Mouse (Mus musculus): ENCODE measurements around the gene Lrrc56. TPM values are rescaled to one million over a fixed set of nuclear protein-coding genes. Genes with fewer than 3 reads are reported as not detected.
A peak's percentile ranks its signal among the peaks of the same experiment; 100 is the strongest.
"Not testable (repeated sequence)": the region's sequence is repeated elsewhere in the genome, so short reads cannot be mapped to it uniquely, and the experiment has no call there.

The Lrrc56 gene
- polyA plus RNA-seq, 1 experiment from 2014 or later: 4.1 TPM

DNA sequence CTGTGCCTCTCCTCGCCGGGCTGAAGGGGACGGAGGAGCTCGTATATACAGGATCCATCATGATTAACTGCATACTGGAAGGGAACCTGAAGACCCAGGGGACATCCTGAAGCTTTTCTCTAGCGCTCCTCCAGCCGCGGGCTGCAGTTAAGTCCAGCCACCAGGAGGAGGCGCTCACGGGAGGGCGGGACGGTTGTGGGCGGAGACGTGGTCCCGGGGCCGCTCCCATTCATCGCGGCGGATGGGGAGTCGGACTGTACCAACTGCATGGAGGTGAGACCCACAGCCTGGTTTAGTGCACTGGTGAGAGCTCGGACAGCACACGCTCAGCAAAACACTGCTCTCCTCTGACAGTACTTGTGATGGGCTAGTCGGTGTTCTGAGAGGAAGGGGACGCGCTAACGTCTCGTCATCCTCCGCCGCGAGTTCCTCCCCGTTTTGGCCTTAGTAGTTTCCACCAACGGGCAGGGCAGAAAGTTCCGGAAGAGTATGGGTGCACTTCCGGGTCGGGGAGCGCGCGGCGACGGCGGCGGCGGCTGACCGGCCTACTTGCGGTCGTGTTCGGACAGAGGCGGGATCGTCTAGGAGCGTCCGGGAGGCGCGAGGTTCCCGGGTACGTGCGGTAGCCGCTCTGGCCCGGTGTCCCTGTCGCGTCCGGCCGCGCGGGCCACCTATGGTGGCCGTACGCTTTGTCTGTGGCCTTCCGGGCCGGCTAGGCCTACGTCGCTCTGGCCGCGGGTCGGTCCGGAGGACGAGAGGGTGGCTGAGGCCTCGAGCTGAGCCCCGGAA, 34.5 kb downstream of the Lrrc56 start, which contains the start of gene Phrf1:
TSS of gene Phrf1 (plus strand) at position 506 of the 789 bp plus-strand sequence.
- Histone ChIP-seq H3K4me3 (ENCODE audit: low read length) (peak within 1 kb of the TSS; percentile 98), H3K9me3 (replicated peaks; ENCODE audit: control insufficient read depth, low read length) (no peaks in the 10 kb centered on the region), H3K27ac (ENCODE audit: low read length) (peak within 1 kb of the TSS; percentile 90), H3K4me1 (ENCODE audit: control insufficient read depth, insufficient read depth, low read length) (peaks cover 13% of the 10 kb centered on the region), H3K27me3 (ENCODE audit: control insufficient read depth, insufficient read depth, low read length) (no peaks in the 10 kb centered on the region), H3K36me3 (ENCODE audit: control insufficient read depth, insufficient read depth) (peaks cover 18% of the 10 kb centered on the region), H3K4me2 (ENCODE audit: low read depth, low read length) (peak within 1 kb of the TSS; percentile 93), H3K9ac (ENCODE audit: low read length) (peak within 1 kb of the TSS; percentile 98)
- WGBS: under 1% methylated on average over 76 of the region's 76 CpGs
- ATAC-seq (replicated peaks; ENCODE audit: extremely low read depth, insufficient read depth, low FRiP score): peak; percentile 88

DNA sequence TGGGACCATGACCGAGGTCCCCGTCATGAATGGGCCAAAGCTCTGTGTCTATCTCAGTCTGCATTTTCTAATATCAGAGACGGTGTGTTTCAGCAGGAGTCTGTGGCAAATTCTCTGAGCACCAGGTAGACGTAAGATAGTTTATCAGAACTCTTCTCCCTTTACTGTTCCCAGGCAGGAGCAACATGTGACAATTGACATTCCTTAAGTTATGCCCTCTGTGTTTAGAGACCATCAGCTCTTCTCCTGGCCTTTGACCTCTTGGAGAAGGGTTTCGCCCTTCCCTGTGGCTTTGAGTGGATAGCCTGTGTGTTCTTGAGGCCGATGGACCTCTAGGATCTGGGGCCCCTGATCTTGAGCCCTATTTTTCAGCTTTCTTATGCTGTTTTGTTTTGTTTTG, 35.7 kb downstream of the Lrrc56 start:
- no peak for ATAC-seq (replicated peaks; ENCODE audit: extremely low read depth, insufficient read depth, low FRiP score)
- H3K9ac ChIP-seq (ENCODE audit: low read length): peak overlapping the region; percentile 98
- H3K4me1 ChIP-seq (ENCODE audit: control insufficient read depth, insufficient read depth, low read length): peaks cover 13% of the 10 kb centered on the region
- WGBS: 45% methylated on average over 6 of the region's 6 CpGs
- peaks cover 27% of the 10 kb centered on the region for H3K36me3 ChIP-seq (ENCODE audit: control insufficient read depth, insufficient read depth)
- no peak overlapping the region for H3K27ac ChIP-seq (ENCODE audit: low read length)
- no peaks in the 10 kb centered on the region for H3K9me3 ChIP-seq (replicated peaks; ENCODE audit: control insufficient read depth, low read length)
- H3K27me3 ChIP-seq (ENCODE audit: control insufficient read depth, insufficient read depth, low read length): no peaks in the 10 kb centered on the region
- peak overlapping the region; percentile 93 for H3K4me2 ChIP-seq (ENCODE audit: low read depth, low read length)
- H3K4me3 ChIP-seq (ENCODE audit: low read length): peak overlapping the region; percentile 98

DNA sequence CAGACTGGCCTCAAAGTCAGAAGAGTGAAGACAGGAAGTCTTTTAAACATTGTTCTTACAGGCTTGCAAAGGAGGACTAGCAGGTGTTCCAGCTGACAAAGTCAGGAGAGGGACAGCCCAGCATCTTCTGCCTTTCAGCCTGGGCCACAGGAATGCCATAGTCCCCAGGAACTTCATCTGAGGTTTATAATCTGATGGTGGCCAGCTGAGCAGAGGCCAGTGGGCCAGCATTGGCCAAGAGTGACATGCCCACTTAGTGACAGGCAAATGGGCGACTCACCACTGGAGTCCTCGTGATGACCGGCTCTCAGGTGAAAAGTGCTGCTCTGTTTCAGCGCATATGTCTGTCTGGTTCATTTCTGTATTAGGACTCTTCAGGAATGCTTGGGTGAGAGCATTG, 36.6 kb downstream of the Lrrc56 start:
- WGBS: 86% methylated on average over 4 of the region's 4 CpGs
- Histone ChIP-seq H3K27me3 (ENCODE audit: control insufficient read depth, insufficient read depth, low read length) (no peaks in the 10 kb centered on the region), H3K9me3 (replicated peaks; ENCODE audit: control insufficient read depth, low read length) (no peaks in the 10 kb centered on the region), H3K36me3 (ENCODE audit: control insufficient read depth, insufficient read depth) (peaks cover 32% of the 10 kb centered on the region), H3K27ac (ENCODE audit: low read length) (no peak overlapping the region), H3K4me2 (ENCODE audit: low read depth, low read length) (0 out of 2 replicates have a peak overlapping the region, but pooled peaks have one; percentile 6), H3K4me3 (ENCODE audit: low read length) (no peak overlapping the region), H3K4me1 (ENCODE audit: control insufficient read depth, insufficient read depth, low read length) (peaks cover 13% of the 10 kb centered on the region), H3K9ac (ENCODE audit: low read length) (no peak overlapping the region)
- ATAC-seq (replicated peaks; ENCODE audit: extremely low read depth, insufficient read depth, low FRiP score): no peak

DNA sequence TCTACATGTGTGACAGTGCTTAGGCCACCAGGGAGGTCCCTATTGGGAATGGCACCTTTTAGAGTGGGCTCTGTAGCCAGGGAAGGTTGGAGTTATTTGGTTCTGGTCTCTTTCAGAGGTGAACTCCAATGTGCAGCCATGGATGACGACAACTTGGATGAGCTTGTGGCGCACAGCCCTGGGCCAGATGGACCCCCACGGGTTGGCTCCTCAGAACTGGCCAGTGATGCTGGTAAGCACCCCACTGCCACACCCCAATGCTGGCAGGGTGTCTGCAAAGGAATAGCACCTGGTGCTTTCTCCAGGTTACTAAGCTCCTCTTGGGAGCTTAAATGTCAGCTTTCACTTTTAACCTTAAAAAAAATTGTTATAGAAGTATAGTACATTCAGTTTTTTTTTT, 37.2 kb downstream of the Lrrc56 start:
- ATAC-seq (replicated peaks; ENCODE audit: extremely low read depth, insufficient read depth, low FRiP score): no peak
- peaks cover 13% of the 10 kb centered on the region for H3K4me1 ChIP-seq (ENCODE audit: control insufficient read depth, insufficient read depth, low read length)
- WGBS: 85% methylated on average over 3 of the region's 3 CpGs
- peaks cover 34% of the 10 kb centered on the region for H3K36me3 ChIP-seq (ENCODE audit: control insufficient read depth, insufficient read depth)
- H3K27ac ChIP-seq (ENCODE audit: low read length): no peak overlapping the region
- no peaks in the 10 kb centered on the region for H3K27me3 ChIP-seq (ENCODE audit: control insufficient read depth, insufficient read depth, low read length)
- no peak overlapping the region for H3K9ac ChIP-seq (ENCODE audit: low read length)
- no peaks in the 10 kb centered on the region for H3K9me3 ChIP-seq (replicated peaks; ENCODE audit: control insufficient read depth, low read length)
- H3K4me2 ChIP-seq (ENCODE audit: low read depth, low read length): no peak overlapping the region
- H3K4me3 ChIP-seq (ENCODE audit: low read length): no peak overlapping the region

DNA sequence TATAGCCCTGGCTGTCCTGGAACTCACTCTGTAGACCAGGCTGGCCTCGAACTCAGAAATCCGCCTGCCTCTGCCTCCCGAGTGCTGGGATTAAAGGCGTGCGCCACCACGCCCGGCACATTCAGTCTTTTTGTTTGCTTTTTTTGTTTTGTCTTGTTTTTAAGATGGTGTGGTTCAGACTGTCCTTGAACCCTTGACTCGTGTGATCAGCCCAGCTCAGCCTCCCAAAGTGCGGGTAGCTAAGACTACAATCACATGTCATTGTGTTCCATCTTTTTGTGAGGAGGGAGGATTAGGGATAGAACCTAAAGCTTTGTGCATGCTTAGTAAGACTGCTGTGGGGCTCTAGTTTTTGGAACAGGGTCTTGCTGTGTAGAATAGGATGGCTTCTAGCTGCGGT, 37.6 kb downstream of the Lrrc56 start:
- Histone ChIP-seq H3K36me3 (ENCODE audit: control insufficient read depth, insufficient read depth) (peaks cover 37% of the 10 kb centered on the region), H3K27ac (ENCODE audit: low read length) (no peak overlapping the region), H3K9ac (ENCODE audit: low read length) (no peak overlapping the region), H3K9me3 (replicated peaks; ENCODE audit: control insufficient read depth, low read length) (no peaks in the 10 kb centered on the region), H3K4me2 (ENCODE audit: low read depth, low read length) (no peak overlapping the region), H3K27me3 (ENCODE audit: control insufficient read depth, insufficient read depth, low read length) (no peaks in the 10 kb centered on the region), H3K4me3 (ENCODE audit: low read length) (no peak overlapping the region), H3K4me1 (ENCODE audit: control insufficient read depth, insufficient read depth, low read length) (peaks cover 13% of the 10 kb centered on the region)
- WGBS: 91% methylated on average over 10 of the region's 10 CpGs
- no peak for ATAC-seq (replicated peaks; ENCODE audit: extremely low read depth, insufficient read depth, low FRiP score)

DNA sequence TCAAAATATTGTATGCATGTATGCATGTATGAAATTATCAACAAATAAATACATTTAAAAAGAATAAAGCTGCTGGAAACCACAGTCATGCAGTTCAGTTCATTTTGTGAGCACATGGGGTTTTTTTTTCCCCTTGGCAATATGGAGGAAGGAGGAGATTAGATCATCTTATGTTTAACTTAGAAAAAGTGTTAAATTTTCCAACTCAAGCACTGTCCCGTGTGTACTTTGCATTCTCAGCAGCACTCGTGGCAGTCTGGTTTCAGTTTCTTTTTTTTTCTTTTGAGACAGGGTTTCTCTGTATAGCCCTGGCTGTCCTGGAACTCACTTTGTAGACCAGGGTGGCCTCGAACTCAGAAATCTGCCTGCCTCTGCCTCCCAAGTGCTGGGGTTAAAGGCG, 56.5 kb downstream of the Lrrc56 start:
- H3K27me3 ChIP-seq (ENCODE audit: control insufficient read depth, insufficient read depth, low read length); ATAC-seq (replicated peaks; ENCODE audit: extremely low read depth, insufficient read depth, low FRiP score); H3K4me2 ChIP-seq (ENCODE audit: low read depth, low read length); H3K27ac ChIP-seq (ENCODE audit: low read length); H3K9me3 ChIP-seq (replicated peaks; ENCODE audit: control insufficient read depth, low read length); H3K4me1 ChIP-seq (ENCODE audit: control insufficient read depth, insufficient read depth, low read length); H3K4me3 ChIP-seq (ENCODE audit: low read length); H3K9ac ChIP-seq (ENCODE audit: low read length): not testable (repeated sequence)
- WGBS: 74% methylated on average over 4 of the region's 4 CpGs
- H3K36me3 ChIP-seq (ENCODE audit: control insufficient read depth, insufficient read depth): peaks cover 67% of the 10 kb centered on the region

DNA sequence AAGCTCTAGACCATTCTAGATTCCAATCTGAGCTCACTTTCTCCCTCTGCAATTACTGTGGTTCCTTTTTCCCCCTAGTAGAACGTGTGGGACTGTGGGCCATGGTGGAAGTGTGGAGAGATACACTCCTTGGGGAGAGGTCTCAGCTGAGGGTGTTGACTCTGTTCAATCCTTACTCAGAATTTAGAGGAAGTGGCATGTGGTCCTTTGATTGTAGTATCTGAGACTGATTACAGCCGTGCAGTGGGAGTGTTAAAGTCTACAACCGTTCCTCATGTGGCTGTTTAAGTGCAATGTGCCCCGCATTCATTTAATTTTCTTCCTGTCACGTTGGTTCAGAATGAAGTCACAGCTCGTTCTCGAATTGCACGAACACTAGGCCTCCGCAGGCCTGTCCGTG, 62.2 kb downstream of the Lrrc56 start:
- Histone ChIP-seq H3K36me3 (ENCODE audit: control insufficient read depth, insufficient read depth) (peaks cover 78% of the 10 kb centered on the region), H3K4me2 (ENCODE audit: low read depth, low read length) (no peak overlapping the region), H3K27ac (ENCODE audit: low read length) (no peak overlapping the region), H3K9me3 (replicated peaks; ENCODE audit: control insufficient read depth, low read length) (no peaks in the 10 kb centered on the region), H3K27me3 (ENCODE audit: control insufficient read depth, insufficient read depth, low read length) (no peaks in the 10 kb centered on the region), H3K4me1 (ENCODE audit: control insufficient read depth, insufficient read depth, low read length) (no peaks in the 10 kb centered on the region), H3K9ac (ENCODE audit: low read length) (no peak overlapping the region), H3K4me3 (ENCODE audit: low read length) (no peak overlapping the region)
- no peak for ATAC-seq (replicated peaks; ENCODE audit: extremely low read depth, insufficient read depth, low FRiP score)
- WGBS: 84% methylated on average over 10 of the region's 10 CpGs

MicroRNAs encoded within 50 kb of the gene (microRNA counts, 519-probe panel; counts per million panel counts)
- microRNA mmu-miR-210: 3,372 counts per million, percentile 87 among the panel's probes with 10 or more counts

Small RNA genes lying within 50 kb of the gene (microRNA-seq; reads per million reads assigned to microRNA genes)
- gene Mir210: 990 reads per million, percentile 79 among the genes with 10 or more reads in this experiment

Other genes with a start within 250 kb of the Lrrc56 start
- 1.3 and 1.6 TPM in 2 replicates for gene Ifitm5, start 243.9 kb upstream of the Lrrc56 start, polyA plus RNA-seq (2015; fragmentation: Nextera tagmentation; extraction: Ambion mirVana)
- gene Gm45717, start 238.2 kb upstream of the Lrrc56 start, polyA plus RNA-seq (2015; fragmentation: Nextera tagmentation; extraction: Ambion mirVana): 0.66 TPM in 1 of 2 replicates, not detected in the other
- 525 and 571 TPM in 2 replicates for gene Ifitm2, start 238.2 kb upstream of the Lrrc56 start, polyA plus RNA-seq (2015; fragmentation: Nextera tagmentation; extraction: Ambion mirVana)
- gene Ifitm1, start 226.9 kb upstream of the Lrrc56 start, polyA plus RNA-seq (2015; fragmentation: Nextera tagmentation; extraction: Ambion mirVana): 24.0 and 34.8 TPM in 2 replicates
- 157 and 218 TPM in 2 replicates for gene Ifitm3, start 183.4 kb upstream of the Lrrc56 start, polyA plus RNA-seq (2015; fragmentation: Nextera tagmentation; extraction: Ambion mirVana)
- gene Ifitm6, start 176.2 kb upstream of the Lrrc56 start, polyA plus RNA-seq (2015; fragmentation: Nextera tagmentation; extraction: Ambion mirVana): 1.0 and 1.3 TPM in 2 replicates
- gene Gm17387, start 165.0 kb upstream of the Lrrc56 start, polyA plus RNA-seq (2015; fragmentation: Nextera tagmentation; extraction: Ambion mirVana): not detected in 2 replicates
- 0.54 and 0.97 TPM in 2 replicates for gene B4galnt4, start 133.1 kb upstream of the Lrrc56 start, polyA plus RNA-seq (2015; fragmentation: Nextera tagmentation; extraction: Ambion mirVana)
- 4.1 and 5.2 TPM in 2 replicates for gene Pkp3, start 115.9 kb upstream of the Lrrc56 start, polyA plus RNA-seq (2015; fragmentation: Nextera tagmentation; extraction: Ambion mirVana)
- gene Sigirr, start 93.6 kb upstream of the Lrrc56 start, polyA plus RNA-seq (2015; fragmentation: Nextera tagmentation; extraction: Ambion mirVana): 7.4 and 8.5 TPM in 2 replicates
- 0.49 and 1.00 TPM in 2 replicates for gene Ano9, start 76.4 kb upstream of the Lrrc56 start, polyA plus RNA-seq (2015; fragmentation: Nextera tagmentation; extraction: Ambion mirVana)
- 56.1 and 63.9 TPM in 2 replicates for gene Ptdss2, start 71.8 kb upstream of the Lrrc56 start, polyA plus RNA-seq (2015; fragmentation: Nextera tagmentation; extraction: Ambion mirVana)
- gene Rnh1, start 21.3 kb upstream of the Lrrc56 start, polyA plus RNA-seq (2015; fragmentation: Nextera tagmentation; extraction: Ambion mirVana): 96.9 and 111 TPM in 2 replicates
- gene Hras, start 152 bp upstream of the Lrrc56 start, polyA plus RNA-seq (2015; fragmentation: Nextera tagmentation; extraction: Ambion mirVana): 59.5 and 92.1 TPM in 2 replicates
- 0.54 and 0.76 TPM in 2 replicates for gene Lmntd2, start 19.9 kb downstream of the Lrrc56 start, polyA plus RNA-seq (2015; fragmentation: Nextera tagmentation; extraction: Ambion mirVana)
- 16.1 and 17.2 TPM in 2 replicates for gene Rassf7, start 21.7 kb downstream of the Lrrc56 start, polyA plus RNA-seq (2015; fragmentation: Nextera tagmentation; extraction: Ambion mirVana)
- gene Phrf1, start 34.6 kb downstream of the Lrrc56 start, polyA plus RNA-seq (2015; fragmentation: Nextera tagmentation; extraction: Ambion mirVana): 43.5 and 50.7 TPM in 2 replicates
- 4.7 and 9.1 TPM in 2 replicates for gene Irf7, start 72.3 kb downstream of the Lrrc56 start, polyA plus RNA-seq (2015; fragmentation: Nextera tagmentation; extraction: Ambion mirVana)
- 1.6 TPM in 1 of 2 replicates, not detected in the other for gene Cdhr5, start 82.6 kb downstream of the Lrrc56 start, polyA plus RNA-seq (2015; fragmentation: Nextera tagmentation; extraction: Ambion mirVana)
- gene Sct, start 85.0 kb downstream of the Lrrc56 start, polyA plus RNA-seq (2015; fragmentation: Nextera tagmentation; extraction: Ambion mirVana): 2.1 and 2.8 TPM in 2 replicates
- gene Drd4, start 97.8 kb downstream of the Lrrc56 start, polyA plus RNA-seq (2015; fragmentation: Nextera tagmentation; extraction: Ambion mirVana): 0.05 and 0.13 TPM in 2 replicates
- gene Deaf1, start 133.5 kb downstream of the Lrrc56 start, polyA plus RNA-seq (2015; fragmentation: Nextera tagmentation; extraction: Ambion mirVana): 37.6 and 37.7 TPM in 2 replicates
- 32.2 and 32.5 TPM in 2 replicates for gene Tmem80, start 133.6 kb downstream of the Lrrc56 start, polyA plus RNA-seq (2015; fragmentation: Nextera tagmentation; extraction: Ambion mirVana)
- 2.6 and 3.9 TPM in 2 replicates for gene Eps8l2, start 144.7 kb downstream of the Lrrc56 start, polyA plus RNA-seq (2015; fragmentation: Nextera tagmentation; extraction: Ambion mirVana)
- 227 and 257 TPM in 2 replicates for gene Taldo1, start 198.0 kb downstream of the Lrrc56 start, polyA plus RNA-seq (2015; fragmentation: Nextera tagmentation; extraction: Ambion mirVana)
- gene Gatd1, start 220.0 kb downstream of the Lrrc56 start, polyA plus RNA-seq (2015; fragmentation: Nextera tagmentation; extraction: Ambion mirVana): 26.6 and 28.0 TPM in 2 replicates
- gene Cend1, start 235.3 kb downstream of the Lrrc56 start, polyA plus RNA-seq (2015; fragmentation: Nextera tagmentation; extraction: Ambion mirVana): 5.2 and 5.9 TPM in 2 replicates
- gene Slc25a22, start 243.7 kb downstream of the Lrrc56 start, polyA plus RNA-seq (2015; fragmentation: Nextera tagmentation; extraction: Ambion mirVana): 17.8 and 19.7 TPM in 2 replicates
- 9.0 and 9.7 TPM in 2 replicates for gene Pidd1, start 249.9 kb downstream of the Lrrc56 start, polyA plus RNA-seq (2015; fragmentation: Nextera tagmentation; extraction: Ambion mirVana)

All from heart, embryonic 16.5 days (tissue).